Mouse (Mus musculus) layer of hippocampus, adult 9-11 months (tissue): Measurements from ENCODE around the gene Pik3ip1.

ENCODE experiments used
- DNase-seq: peaks from one replicate; pipeline ENCODE4 v3.0.0; 2022

The Pik3ip1 gene

GRCm38 (mm10) chr11:3382602-3383594 lies 52.7 kb downstream of the Pik3ip1 start:
- DNase-seq = no peak

DNA sequence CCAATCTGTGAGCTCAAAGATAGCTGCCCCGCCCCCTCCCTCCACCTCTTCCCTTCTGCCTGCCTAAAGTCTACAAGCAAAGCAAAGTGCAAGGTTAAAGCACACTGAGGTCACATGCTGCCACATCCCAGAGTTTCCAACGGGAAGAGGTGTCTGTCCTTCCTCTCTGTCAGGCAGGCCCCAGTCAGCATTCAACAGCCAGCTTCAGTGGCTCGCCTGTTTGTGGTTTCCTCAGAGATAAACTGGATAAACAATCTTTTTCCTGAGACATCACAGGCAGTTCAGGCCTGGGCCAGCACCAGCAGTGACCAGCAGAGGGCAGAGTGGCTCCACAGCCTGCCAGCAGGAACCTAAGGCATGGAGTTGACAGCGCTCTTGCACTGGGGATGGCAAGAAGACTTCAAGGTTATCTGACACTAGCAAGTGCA lies 56.8 kb downstream of the Pik3ip1 start:
- peak; percentile 83 for DNase-seq

GRCm38 (mm10) chr11:3387482-3388196 lies 57.4 kb downstream of the Pik3ip1 start:
- no peak for DNase-seq

GRCm38 (mm10) chr11:3389996-3390395 lies 59.8 kb downstream of the Pik3ip1 start:
- DNase-seq = no peak

DNA sequence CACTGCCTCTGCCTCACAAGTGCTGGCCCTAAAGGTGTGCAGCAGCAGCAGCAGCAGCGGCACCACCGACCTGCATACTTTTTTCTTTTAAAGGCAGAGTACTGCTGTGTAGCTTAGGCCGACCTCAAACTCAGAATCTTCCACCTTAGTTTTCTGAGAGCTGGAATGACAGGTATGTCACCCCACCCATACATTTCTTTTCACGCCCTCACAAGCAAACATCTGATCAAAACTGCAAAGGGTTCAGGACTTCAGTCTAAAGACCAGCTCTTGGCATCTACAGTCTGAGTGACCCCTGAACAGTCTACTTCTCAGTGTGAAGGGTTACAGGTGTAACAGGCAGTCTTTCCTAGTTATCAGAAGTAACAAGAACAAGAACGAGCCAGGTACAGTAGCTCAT lies 60.6 kb downstream of the Pik3ip1 start:
- no peak for DNase-seq

GRCm38 (mm10) chr11:3392526-3392925 lies 62.3 kb downstream of the Pik3ip1 start:
- DNase-seq = no peak
